Mouse (Mus musculus): ENCODE results near the gene Pld4. TPM values are rescaled to one million over a fixed set of nuclear protein-coding genes. Genes with fewer than 3 reads are reported as not detected.

Pld4 gene
- polyA plus RNA-seq, 1 experiment = 1.1 TPM

DNA sequence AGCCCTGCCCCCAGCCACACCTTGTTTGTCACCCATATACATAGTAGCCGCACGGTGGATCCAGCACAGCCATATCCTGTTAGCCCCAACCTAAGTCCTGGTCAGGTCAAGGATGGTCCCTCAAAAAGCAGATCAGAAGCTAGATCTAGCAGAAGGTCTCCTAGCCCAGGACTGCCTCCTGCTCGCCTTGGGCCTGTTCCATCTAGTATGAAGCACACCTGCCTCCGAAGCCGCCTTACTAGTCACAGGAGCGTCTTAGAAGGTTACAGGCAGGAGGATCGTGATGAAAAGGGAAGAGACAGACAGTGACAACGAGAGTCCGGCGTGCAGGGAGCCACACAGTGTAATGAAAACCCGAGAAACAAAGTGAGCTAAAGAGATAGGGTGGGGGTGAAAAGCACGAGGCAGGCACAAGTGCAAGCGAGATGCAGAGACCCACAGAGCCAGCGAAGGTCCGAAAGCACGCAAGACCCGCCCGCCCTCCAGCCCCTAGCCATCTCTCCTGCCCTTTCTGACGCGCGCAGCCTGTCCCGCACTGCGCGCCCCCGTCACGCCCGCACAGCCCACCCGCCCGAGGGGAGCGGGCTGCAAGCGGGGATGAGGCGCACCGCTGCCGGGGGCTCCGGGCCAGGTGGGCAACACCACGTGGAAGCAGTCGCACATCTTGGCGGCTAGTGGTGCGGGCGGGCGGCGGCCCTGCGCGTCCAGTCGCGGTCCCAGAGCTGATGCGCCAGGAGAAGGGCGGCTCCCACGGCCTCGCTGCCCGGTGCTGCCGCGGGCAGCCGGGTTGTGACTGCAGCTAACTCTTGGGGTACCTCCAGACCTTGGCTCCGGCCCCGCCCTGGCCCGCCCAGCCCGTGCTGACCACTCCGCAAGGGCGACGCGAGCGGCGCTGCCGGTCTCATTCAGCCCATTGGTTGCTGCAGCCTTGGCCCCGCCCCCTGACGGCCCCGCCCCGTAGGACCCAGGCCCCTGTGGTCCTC lies 41.7 kb downstream of the Pld4 start, which contains the start of gene Ahnak2:
Gene Ahnak2 (minus strand): TSS at position 794 of the 983 bp plus-strand sequence.
- Histone ChIP-seq H3K27me3 (ENCODE audit: control insufficient read depth, insufficient read depth, low read length, poor library complexity, severe bottlenecking) (no peaks in the 10 kb centered on the region), H3K27ac (ENCODE audit: insufficient read depth, low read length) (no peak within 1 kb of the TSS)

GRCm38 (mm10) chr12:112802917-112803316 lies 42.5 kb downstream of the Pld4 start:
- no peaks in the 10 kb centered on the region for H3K9me3 ChIP-seq (replicated peaks; ENCODE audit: control insufficient read depth, insufficient read depth, low read length, poor library complexity, severe bottlenecking)
- no peak overlapping the region for H3K9ac ChIP-seq (ENCODE audit: low read depth, poor library complexity, severe bottlenecking)
- no peaks in the 10 kb centered on the region for H3K36me3 ChIP-seq (ENCODE audit: control insufficient read depth, insufficient read depth, low read length, poor library complexity, severe bottlenecking)
- no peak overlapping the region for H3K4me3 ChIP-seq (ENCODE audit: low read depth, low read length)
- H3K27ac ChIP-seq (ENCODE audit: insufficient read depth, low read length) = no peak overlapping the region
- TF ChIP-seq EP300 (IDR thresholded peaks at IDR 0.05; ENCODE audit: insufficient read depth, low read depth, low read length) = no peak
- TF ChIP-seq CTCF (IDR thresholded peaks at IDR 0.05; ENCODE audit: low read depth, low read length) = no peak
- TF ChIP-seq POLR2A (IDR thresholded peaks at IDR 0.05; ENCODE audit: insufficient read depth, low read length) = no peak
- no peaks in the 10 kb centered on the region for H3K4me1 ChIP-seq (ENCODE audit: control insufficient read depth, insufficient read depth, low read length)
- H3K27me3 ChIP-seq (ENCODE audit: control insufficient read depth, insufficient read depth, low read length, poor library complexity, severe bottlenecking) = no peaks in the 10 kb centered on the region

More for the DNA sequence above, 41.7 kb downstream of the Pld4 start, which contains the start of gene Ahnak2:
- Histone ChIP-seq H3K9me3 (replicated peaks; ENCODE audit: control insufficient read depth, insufficient read depth, low read length, poor library complexity, severe bottlenecking) (no peaks in the 10 kb centered on the region), H3K4me1 (ENCODE audit: control insufficient read depth, insufficient read depth, low read length) (peaks cover 3% of the 10 kb centered on the region), H3K4me3 (ENCODE audit: low read depth, low read length) (peak within 1 kb of the TSS; percentile 77), H3K36me3 (ENCODE audit: control insufficient read depth, insufficient read depth, low read length, poor library complexity, severe bottlenecking) (no peaks in the 10 kb centered on the region), H3K9ac (ENCODE audit: low read depth, poor library complexity, severe bottlenecking) (peak within 1 kb of the TSS; percentile 65)
- TF ChIP-seq EP300 (IDR thresholded peaks at IDR 0.05; ENCODE audit: insufficient read depth, low read depth, low read length) (no peak), CTCF (IDR thresholded peaks at IDR 0.05; ENCODE audit: low read depth, low read length) (no peak), POLR2A (IDR thresholded peaks at IDR 0.05; ENCODE audit: insufficient read depth, low read length) (peak; percentile 78)

GRCm38 (mm10) chr12:112804046-112804445 lies 43.6 kb downstream of the Pld4 start:
- Histone ChIP-seq H3K36me3 (ENCODE audit: control insufficient read depth, insufficient read depth, low read length, poor library complexity, severe bottlenecking) (no peaks in the 10 kb centered on the region), H3K4me3 (ENCODE audit: low read depth, low read length) (no peak overlapping the region), H3K9ac (ENCODE audit: low read depth, poor library complexity, severe bottlenecking) (no peak overlapping the region), H3K27ac (ENCODE audit: insufficient read depth, low read length) (no peak overlapping the region), H3K9me3 (replicated peaks; ENCODE audit: control insufficient read depth, insufficient read depth, low read length, poor library complexity, severe bottlenecking) (no peaks in the 10 kb centered on the region), H3K27me3 (ENCODE audit: control insufficient read depth, insufficient read depth, low read length, poor library complexity, severe bottlenecking) (no peaks in the 10 kb centered on the region), H3K4me1 (ENCODE audit: control insufficient read depth, insufficient read depth, low read length) (no peaks in the 10 kb centered on the region)
- TF ChIP-seq CTCF (IDR thresholded peaks at IDR 0.05; ENCODE audit: low read depth, low read length) (no peak), POLR2A (IDR thresholded peaks at IDR 0.05; ENCODE audit: insufficient read depth, low read length) (no peak), EP300 (IDR thresholded peaks at IDR 0.05; ENCODE audit: insufficient read depth, low read depth, low read length) (no peak)

- Histone ChIP-seq H3K4me3 (ENCODE audit: low read depth, low read length) (no peak overlapping the region), H3K9ac (ENCODE audit: low read depth, poor library complexity, severe bottlenecking) (no peak overlapping the region), H3K9me3 (replicated peaks; ENCODE audit: control insufficient read depth, insufficient read depth, low read length, poor library complexity, severe bottlenecking) (no peaks in the 10 kb centered on the region), H3K36me3 (ENCODE audit: control insufficient read depth, insufficient read depth, low read length, poor library complexity, severe bottlenecking) (no peaks in the 10 kb centered on the region), H3K4me1 (ENCODE audit: control insufficient read depth, insufficient read depth, low read length) (no peaks in the 10 kb centered on the region), H3K27ac (ENCODE audit: insufficient read depth, low read length) (no peak overlapping the region), H3K27me3 (ENCODE audit: control insufficient read depth, insufficient read depth, low read length, poor library complexity, severe bottlenecking) (no peaks in the 10 kb centered on the region)
- TF ChIP-seq CTCF (IDR thresholded peaks at IDR 0.05; ENCODE audit: low read depth, low read length) (no peak), POLR2A (IDR thresholded peaks at IDR 0.05; ENCODE audit: insufficient read depth, low read length) (no peak), EP300 (IDR thresholded peaks at IDR 0.05; ENCODE audit: insufficient read depth, low read depth, low read length) (no peak)
Observed at GRCm38 (mm10) chr12:112806044-112806443, 45.6 kb downstream of the Pld4 start.

GRCm38 (mm10) chr12:112807796-112808195 lies 47.3 kb downstream of the Pld4 start:
- Histone ChIP-seq H3K4me1 (ENCODE audit: control insufficient read depth, insufficient read depth, low read length) (no peaks in the 10 kb centered on the region), H3K9ac (ENCODE audit: low read depth, poor library complexity, severe bottlenecking) (no peak overlapping the region), H3K4me3 (ENCODE audit: low read depth, low read length) (no peak overlapping the region), H3K36me3 (ENCODE audit: control insufficient read depth, insufficient read depth, low read length, poor library complexity, severe bottlenecking) (no peaks in the 10 kb centered on the region), H3K27me3 (ENCODE audit: control insufficient read depth, insufficient read depth, low read length, poor library complexity, severe bottlenecking) (no peaks in the 10 kb centered on the region), H3K27ac (ENCODE audit: insufficient read depth, low read length) (no peak overlapping the region), H3K9me3 (replicated peaks; ENCODE audit: control insufficient read depth, insufficient read depth, low read length, poor library complexity, severe bottlenecking) (no peaks in the 10 kb centered on the region)
- no peak for TF ChIP-seq POLR2A (IDR thresholded peaks at IDR 0.05; ENCODE audit: insufficient read depth, low read length)
- no peak for TF ChIP-seq CTCF (IDR thresholded peaks at IDR 0.05; ENCODE audit: low read depth, low read length)
- TF ChIP-seq EP300 (IDR thresholded peaks at IDR 0.05; ENCODE audit: insufficient read depth, low read depth, low read length) = no peak

DNA sequence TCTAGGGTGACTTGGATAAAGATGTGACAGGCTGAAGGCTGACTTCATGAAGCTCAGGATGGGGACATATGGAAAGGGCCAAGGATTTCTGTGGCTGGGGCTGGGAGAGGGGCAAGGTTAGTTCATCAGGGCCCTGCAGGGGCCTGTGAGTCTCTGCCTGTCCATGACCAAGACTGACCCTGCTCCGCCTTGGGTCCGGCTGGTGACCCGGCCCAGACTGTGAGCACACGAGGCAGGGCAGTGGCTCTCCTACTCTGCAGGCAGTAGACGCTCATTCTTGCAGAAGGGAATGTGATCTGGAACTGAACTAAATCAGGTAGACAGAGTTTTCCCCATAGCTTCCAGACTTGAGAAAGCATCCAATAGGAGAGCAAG lies 47.7 kb downstream of the Pld4 start:
- H3K36me3 ChIP-seq (ENCODE audit: control insufficient read depth, insufficient read depth, low read length, poor library complexity, severe bottlenecking) = no peaks in the 10 kb centered on the region
- H3K4me3 ChIP-seq (ENCODE audit: low read depth, low read length) = peak overlapping the region; percentile 65
- H3K9me3 ChIP-seq (replicated peaks; ENCODE audit: control insufficient read depth, insufficient read depth, low read length, poor library complexity, severe bottlenecking) = no peaks in the 10 kb centered on the region
- no peak overlapping the region for H3K27ac ChIP-seq (ENCODE audit: insufficient read depth, low read length)
- no peaks in the 10 kb centered on the region for H3K4me1 ChIP-seq (ENCODE audit: control insufficient read depth, insufficient read depth, low read length)
- TF ChIP-seq POLR2A (IDR thresholded peaks at IDR 0.05; ENCODE audit: insufficient read depth, low read length) (no peak), EP300 (IDR thresholded peaks at IDR 0.05; ENCODE audit: insufficient read depth, low read depth, low read length) (no peak), CTCF (IDR thresholded peaks at IDR 0.05; ENCODE audit: low read depth, low read length) (no peak)
- H3K9ac ChIP-seq (ENCODE audit: low read depth, poor library complexity, severe bottlenecking) = no peak overlapping the region
- no peaks in the 10 kb centered on the region for H3K27me3 ChIP-seq (ENCODE audit: control insufficient read depth, insufficient read depth, low read length, poor library complexity, severe bottlenecking)
